Mouse (Mus musculus): ENCODE measurements around the gene Zfp800.

Zfp800 gene

DNA sequence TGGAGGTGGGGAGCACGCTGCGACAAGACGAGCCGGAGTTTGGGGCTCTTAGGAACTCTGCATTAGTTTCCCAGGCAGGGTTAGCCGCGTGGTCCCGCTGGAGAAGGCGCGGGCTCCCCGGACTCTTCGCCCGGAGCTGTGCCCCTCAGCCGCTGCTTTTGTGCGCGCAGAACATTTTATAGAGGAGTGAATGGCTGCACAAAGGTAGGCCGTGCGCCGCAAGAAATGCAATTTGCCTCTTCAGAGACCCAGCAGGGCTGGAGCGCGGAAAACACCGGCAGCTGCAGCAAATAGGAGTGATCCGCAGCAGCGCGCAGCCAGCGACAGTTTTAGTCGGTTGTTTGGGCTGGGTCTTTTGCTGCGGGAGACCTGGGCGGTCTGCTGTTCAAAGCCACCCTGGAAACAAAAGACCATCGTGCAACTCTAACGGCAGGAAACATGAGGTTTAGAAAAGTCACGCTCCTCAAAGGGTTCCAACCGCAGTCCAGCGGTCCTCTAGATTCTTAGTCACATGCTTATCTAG is at the start of gene Zfp800:
Zfp800 (minus strand) TSS at position 325 of the 523 bp plus-strand sequence.
- DNase-seq: no peak

DNA sequence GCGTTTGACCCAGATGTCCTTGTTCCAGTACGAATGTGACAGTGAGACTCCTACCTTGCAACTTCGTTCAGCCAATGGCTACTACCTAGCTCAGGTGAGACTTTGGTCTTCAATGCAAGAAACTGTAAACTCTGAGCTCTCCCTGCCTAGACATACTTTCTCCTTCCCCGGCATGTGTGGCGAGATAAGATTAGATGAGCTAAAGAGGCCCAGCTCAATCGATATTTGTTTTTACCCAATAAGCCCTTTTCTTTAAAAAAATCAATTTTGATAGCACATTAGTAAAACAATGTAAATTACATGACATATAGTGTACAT is 33.7 kb upstream of the Zfp800 start:
- DNase-seq: no peak

DNA sequence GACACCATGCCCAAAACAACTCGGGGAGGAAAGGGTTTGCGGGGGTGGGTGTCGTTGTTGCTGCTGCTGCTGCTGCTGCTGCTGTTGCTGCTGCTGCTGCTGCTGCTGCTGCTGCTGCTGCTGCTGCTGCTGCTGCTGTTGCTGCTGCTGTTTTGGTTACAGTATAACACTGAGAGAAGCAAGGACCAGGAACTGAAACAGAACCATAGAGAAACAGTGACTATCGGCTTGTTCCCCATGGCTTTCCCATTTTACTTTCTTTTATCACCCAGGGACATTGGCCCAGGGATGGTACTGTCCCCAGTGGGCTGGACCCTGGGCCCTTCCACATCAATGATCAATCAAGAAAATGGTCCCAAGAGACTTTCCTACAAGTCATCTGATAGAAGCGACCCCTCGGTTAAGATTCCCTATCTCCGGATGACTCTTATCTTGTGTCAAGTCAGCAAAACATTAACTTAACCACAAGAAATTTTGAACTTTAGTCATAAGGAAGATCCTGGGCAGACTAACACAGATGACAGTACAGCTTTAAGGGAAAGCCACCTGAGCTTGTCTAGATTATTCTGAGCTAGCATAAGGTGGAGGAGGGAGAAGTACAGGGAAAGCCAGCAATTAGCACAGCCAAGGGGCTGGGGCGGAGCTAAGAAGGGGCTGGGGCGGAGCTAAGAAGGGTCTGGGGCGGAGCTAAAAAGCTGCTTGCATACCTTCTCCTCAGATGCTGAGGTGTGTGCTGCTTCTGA is 33.2 kb upstream of the Zfp800 start:
- no peak for DNase-seq

DNA sequence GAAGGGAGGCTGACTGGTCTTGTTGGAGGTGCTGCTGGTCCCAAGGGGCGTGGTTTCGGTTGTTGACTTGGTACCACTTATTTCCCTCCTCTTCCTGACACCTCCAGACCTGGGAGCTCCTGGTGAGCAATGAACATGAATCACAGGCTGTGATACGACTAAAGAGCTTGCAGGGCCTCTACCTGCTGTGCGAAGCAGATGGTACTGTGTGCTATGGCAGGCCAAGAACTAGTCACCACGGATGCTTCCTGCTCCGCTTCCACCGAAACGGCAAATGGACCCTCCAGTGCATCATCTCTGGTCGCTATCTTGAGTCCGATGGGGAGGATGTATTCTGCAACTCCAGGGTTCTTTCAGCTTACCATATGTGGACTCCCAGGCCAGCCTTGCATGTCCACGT is 32.1 kb upstream of the Zfp800 start:
- DNase-seq: no peak

DNA sequence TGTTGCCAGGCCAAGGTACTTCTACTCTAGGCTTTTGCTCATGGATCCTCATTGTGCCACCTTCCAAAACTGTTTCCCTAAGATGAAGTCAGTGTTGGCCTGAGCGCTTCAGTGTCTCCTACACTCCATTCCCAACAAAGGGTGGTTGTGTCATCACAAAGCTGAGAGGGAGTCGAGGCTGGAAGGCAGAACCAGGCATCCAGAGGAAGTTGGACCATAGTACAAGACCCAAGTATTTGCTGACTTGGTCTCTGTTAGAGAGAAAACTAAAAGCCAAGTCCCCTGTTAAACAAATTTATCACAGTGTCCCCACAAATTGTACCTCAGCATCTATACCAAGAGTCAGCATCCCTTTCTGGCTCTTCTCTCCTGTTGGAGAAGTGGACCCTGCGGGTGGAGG is 30.5 kb upstream of the Zfp800 start, which contains the start of gene Gcc1:
Gcc1 (minus strand) TSS at position 101 of the 400 bp plus-strand sequence.
- no peak for DNase-seq

DNA sequence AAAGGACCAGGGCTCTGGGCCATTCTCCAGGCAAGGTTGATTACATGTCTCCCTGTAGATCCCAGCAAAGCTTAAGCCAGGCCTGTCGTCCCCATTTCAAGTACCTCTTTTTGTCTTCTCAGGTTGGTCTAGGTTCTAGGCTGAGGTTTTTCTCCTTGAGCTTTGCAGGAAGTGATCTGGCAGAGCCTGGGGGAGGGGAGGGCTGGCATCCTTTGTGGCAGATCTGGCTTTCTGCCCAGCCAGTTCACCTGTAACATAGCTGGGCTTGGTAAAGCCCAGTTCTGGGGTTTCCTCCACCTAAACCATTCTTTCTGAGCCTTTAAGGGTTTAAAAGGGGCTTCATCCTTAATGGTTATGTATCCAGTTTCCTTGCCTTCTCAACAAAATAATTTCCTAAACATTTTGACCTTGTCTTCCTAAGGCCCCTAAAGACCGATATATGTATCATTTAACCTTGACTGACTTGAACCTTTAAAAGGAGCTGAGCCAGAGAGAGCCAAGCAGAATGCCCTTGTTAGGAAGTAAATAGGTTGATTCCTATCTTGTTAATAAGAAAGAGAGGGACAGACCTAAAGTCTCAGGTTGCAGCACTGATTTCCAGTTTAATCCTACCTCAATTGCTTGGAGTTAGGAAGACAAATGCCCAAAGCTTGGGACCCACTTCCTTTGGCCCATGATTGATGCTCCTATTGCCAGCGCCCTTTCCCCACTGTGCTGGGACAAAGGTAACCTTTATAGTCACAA is 29.5 kb upstream of the Zfp800 start, which contains the start of gene Fscn3:
Fscn3 (plus strand) TSS at position 694 of the 744 bp plus-strand sequence.
- no peak for DNase-seq

DNA sequence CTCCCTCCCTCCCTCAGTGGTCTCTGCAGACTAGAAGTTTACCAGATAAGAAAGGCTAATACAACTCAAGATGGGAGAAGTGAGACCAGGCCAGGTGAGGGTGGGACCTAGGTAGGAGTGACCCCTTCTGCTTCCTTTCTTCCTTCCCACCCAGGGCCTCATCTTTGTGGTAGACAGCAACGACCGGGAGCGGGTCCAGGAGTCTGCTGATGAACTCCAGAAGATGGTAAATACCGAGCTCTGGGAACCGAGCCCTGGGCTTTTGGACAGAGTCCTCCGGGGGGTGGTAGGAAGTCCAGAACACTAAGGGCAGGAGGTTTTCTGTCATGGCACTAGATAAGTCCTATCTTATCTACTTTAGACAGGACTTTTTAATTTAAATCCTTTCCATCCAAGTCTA is 27.2 kb upstream of the Zfp800 start:
- no peak for DNase-seq

DNA sequence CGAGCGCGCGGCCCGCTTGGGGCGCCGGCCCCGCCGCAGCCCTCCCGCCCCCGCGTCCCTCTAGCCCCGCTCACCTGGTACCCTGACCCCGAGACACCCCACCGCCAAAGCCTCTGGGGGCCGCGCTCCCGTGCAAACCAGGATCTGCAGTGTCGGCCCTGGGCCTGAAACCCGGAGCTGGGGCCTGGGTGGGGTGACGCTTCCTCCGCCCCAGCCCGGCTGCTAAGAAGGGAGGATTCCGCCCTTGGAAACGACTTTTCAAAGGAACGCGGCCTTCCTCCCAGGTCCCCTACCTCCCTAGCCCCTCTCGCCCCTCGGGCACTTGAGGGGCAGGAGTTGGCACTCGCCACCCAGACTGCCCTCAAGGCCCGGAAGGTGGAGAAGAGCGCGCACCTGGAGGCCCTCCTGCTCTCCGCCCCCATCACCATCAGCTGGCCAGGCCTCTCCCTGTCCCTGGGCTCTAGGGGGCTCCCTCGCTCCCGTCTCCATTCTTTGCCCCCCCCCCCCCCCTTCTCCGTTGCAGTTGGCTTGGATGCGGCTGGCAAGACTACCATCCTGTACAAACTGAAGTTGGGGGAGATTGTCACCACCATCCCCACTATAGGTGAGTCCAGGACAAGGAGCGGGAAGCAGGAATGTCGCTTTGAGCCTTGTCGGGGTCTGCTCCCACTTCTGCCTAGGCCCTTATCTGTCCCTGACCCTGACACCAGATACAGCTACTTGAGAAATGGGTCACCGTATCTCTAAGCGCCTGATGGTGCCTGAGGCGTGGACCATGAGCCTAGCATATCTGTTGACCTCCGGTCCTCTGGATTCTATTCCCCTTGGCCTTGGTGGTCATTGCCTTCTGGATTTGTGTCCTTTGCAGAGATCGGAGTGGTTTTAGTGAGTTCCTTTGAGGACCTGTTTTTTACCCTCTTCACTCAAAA is 26.2 kb upstream of the Zfp800 start:
- DNase-seq: peak; percentile 66

DNA sequence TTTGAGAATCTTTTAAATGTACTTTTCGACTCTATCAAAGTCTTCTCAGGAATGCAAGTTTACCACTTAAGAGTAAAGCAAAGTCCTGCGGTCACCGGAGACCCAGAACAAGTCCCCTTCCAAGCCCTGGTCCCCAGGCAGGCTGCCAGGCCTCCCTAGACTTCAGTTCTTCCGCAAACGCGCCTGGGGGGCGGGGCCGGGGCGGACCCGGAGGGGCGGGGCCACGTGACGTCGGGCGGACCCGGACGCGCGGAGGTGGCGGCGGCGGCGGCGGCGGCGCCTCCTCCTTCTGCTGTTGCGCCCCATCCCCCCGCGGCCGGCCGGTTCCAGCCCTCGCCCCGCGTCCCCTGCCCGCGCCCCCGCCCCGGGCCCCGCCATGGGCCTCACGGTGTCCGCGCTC is 25.5 kb upstream of the Zfp800 start, which contains the start of gene Arf5:
Arf5 (plus strand) TSS at position 248 of the 400 bp plus-strand sequence.
- peak; percentile 93 for DNase-seq

DNA sequence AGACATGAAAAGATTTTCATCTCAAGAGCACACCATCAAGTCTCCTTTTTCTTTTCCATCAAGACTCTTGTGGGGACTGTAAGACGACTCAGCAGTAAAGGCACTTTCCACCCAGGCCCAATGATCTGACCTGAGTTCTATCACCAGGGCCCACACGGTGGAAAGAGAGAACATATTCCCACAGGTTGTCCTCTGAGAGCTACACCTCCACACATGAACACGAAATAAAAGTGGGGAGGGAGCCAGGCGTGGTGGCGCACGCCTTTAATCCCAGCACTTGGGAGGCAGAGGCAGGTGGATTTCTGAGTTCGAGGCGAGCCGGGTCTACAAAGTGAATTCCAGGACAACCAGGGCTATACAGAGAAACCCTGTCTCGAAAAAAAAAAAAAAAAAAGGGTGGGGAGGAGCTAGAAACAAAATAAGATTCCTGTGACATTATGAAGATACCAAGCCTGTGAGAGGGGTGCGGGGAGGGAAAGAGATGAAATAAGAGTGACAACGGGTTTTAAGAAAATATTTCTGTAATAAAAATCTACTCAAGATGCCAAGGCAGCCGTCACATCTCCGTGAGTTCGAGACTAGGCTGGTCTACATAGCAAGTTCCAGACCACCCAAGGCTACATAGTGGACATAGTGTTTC is 25.0 kb upstream of the Zfp800 start:
- no peak for DNase-seq

DNA sequence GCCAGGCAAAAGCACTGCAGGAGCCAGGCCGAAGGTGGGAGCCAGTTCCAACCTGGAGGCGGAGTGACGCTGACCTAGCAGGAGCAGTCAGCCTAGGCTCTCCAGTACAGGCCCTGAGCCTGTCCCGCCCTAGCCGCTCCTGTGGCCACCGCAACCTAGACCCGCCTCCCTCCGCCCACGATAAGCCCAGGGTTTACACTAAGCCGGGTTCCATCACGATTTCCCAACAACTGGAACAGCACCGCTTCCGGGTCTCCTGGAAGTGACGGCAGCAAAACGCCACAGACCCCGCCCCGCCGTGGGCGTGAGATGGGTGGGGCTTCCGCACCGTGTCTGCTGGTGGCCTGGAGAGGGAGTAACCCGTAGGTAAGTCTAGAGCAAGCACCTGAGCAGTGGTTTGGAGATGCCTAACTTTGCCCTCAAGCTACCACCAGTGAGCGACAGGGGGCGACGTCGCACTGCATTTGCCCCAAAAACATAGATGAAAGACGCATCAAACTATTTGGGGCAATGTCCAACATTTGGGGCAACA is 23.7 kb upstream of the Zfp800 start:
- DNase-seq: peak; percentile 94

DNA sequence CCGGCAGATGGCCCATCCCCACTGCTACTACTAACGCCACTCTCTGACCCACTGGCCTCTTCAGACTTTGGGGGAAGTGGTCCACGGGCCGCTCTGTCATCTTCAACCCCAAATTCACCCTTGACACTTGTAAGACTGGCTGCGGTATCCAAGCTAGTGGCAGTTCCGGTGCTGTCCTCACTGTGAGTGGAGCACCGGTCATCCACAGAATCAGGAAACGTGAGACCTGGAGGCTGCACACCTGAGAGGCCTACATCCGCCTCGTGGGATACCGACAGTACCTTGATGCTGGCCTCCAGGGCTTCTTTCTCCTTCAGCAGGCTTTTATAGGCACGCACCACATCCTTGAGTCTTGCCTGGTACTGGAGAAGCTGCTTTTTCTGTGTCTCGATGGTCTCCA is 23.1 kb upstream of the Zfp800 start:
- no peak for DNase-seq

DNA sequence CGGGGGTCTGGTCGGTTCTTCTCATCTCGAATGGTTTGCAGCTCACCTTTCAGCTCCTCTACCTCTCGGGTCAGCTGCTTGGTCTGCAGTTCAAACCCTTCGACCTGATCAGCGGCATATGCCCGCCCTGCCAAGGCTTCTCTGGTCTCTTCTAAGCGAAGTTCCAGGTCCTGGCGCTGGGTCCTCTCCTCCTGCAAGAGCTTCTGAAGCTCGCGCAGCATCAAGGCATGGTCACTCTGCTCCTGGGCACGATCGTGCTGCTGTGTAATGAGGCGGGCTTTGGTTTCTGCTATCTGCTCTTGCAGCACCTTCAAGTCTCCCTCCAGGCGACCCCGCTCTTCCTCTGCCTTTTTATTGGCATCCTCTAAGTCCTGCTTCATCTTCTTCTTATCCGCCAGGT is 22.6 kb upstream of the Zfp800 start:
- DNase-seq: no peak

DNA sequence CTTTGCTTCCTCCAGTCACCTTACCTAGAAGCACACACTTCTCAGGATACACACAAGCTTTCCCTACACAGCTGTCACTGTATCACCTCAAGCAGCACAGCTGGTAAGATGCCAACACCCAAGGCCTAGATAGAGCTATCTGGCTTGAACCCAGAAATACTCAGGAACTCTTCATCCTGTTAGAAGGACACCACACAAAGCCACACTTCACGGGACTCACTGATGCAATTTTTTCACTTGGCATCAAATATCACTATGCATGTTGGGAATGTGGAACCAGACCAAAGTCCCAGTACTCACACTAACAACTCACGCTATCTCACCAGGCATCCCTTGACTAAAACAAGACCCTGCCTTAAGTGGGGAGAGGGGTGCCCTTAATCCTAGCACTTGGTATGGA is 21.9 kb upstream of the Zfp800 start:
- DNase-seq: no peak

DNA sequence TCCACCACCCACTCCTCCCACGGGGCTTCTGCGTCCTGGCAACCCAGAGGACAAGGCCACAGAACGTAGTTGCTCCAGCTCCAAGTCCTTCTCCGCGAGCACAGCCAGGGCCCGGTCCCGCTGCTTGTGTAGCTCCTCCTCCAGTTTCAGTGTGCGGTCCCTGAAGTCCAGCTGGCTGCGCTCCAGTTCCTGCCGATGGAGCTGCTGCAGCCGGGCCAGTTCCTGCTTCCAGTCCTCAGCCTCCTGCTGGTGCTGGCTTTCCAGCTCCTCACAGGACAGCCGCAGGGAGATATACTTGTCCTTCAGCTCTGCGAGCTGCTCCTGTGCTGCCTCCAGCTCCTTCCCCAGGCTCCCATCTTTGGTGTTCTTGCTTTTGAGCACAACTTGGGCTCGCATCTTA is 20.6 kb upstream of the Zfp800 start:
- peak; percentile 63 for DNase-seq

DNA sequence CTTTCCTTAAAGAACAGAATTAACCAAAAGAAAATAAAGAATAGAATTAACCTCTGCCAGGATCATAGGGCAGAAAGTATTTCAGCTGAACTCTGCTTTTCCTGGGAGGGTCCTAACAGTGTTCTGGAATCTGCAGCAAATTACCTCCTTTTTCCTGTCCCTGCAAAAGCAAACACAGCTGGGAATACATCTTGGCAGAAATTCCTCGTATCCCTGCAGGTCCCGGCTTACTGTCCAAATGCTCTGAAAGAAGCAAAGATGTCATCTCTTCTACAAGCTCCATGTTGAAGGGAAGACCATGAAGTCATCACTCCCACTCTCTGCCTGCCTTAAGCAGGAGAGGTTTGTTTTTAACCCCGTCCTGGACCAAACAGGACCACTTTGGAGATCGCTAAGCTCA is 19.2 kb upstream of the Zfp800 start:
- DNase-seq: no peak

DNA sequence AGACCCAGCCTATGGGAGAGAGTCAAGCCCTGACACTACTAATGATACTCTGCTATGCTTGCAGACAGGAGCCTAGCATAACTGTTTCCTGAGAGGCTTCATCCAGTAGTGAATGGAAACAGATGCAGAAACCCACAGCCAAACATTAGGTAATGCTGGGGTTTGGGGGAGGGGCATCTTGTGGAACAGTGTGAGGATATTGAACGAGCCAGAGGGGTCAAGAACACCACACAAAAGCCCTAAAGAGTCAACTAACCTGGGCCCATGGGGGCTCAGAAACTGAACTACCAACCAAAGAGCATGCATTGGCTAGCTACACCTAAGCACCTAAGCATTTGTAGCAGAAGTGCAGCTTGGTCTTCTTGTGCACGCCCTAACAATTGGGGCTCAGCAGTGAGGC is 13.4 kb upstream of the Zfp800 start:
- DNase-seq: no peak

DNA sequence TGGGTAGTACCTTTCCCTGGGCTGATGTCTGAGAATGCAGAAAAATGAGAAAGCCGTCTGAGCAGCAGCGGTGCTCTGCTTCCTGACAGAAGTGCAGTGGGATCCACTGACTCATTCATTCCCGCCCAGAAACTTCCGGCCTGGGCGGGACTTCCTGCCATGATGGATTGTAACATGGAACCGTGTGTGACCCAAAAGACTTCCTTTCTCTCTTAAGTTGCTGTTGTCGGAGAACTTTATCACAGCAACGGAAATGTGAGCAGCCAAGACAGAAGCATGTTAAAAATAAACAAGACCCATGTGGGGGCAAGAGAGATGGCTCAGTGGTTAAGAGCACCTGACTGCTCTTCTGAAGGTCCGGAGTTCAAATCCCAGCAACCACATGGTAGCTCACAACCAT is 12.2 kb upstream of the Zfp800 start:
- DNase-seq: no peak

DNA sequence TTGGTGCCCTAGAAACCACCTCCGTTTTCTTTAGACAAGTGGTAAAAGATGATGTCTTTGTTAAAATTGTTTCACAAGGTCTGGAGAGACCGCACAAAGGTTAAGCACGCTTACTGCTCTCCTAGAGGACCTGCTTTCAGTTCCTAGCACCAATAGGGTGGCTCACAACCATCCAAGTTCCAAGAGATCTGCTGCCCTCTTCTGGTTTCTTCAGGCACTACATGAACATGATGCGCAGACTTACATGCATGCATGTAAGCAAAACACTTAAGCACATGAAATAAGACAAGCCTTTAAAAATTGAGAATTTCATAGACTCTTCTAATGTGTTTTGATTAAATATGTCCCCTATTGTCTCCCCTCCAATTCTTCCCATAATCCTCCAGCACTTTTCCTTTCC is 2.0 kb upstream of the Zfp800 start:
- DNase-seq: no peak

DNA sequence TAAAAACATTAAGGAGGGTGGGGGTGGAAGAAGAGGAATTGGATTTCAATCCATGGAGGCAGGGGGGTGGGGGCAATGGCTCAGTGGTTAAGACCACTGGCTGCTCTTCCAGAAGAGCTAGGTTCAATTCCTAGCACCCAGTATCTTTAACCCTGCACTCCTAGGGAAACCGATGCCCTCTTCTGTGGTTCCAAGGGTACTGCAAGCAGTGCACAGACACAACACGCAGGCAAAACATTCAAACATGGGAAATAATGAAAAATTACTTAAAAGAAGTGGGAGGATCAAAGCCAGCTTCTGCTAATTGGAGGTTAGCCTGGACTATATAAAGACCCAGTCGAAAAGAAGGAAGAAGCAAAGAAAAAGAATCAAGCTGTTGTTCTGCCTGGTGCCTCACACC is 921 bp upstream of the Zfp800 start:
- DNase-seq: no peak

DNA sequence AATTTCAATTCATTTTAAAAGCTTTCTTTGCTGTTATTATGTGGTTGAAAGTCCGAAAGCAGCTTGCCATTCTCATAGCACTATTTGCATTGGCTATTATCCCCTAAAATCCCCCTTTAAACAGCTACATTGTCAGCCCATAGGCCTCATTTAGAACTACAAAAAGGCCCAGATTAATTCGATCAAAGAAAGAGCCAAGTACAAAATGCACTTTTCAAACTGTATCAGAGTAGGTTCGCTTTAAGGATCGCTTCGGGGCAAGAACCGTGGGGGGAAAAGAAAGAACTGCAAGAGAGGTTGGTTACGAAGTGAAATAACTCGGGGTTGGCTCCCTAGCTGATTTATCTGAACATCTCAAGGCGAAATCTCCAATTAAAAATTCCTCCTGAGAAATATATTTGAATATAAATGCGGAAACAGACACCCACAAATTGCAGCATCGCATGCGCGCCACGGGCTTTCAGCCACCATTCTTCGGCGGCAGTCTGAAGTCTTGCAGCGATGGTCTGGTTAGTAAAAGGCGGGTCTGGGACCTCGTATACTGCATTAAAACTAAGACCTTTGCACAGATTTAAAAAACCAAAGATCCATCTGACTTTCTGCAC is 850 bp downstream of the Zfp800 start:
- no peak for DNase-seq
